Mouse (Mus musculus) embryo, embryonic 11.5 days (tissue): Measurements from ENCODE around the gene Msh6.
"Not testable (repeated sequence)": the region's sequence is repeated elsewhere in the genome, so short reads cannot be mapped to it uniquely, and the experiment has no call there.

Experiments
- DNase-seq: peaks from one replicate; pipeline ENCODE4 v3.0.0-alpha.2; 2012; ENCODE audit warnings: low read depth, low spot score

Msh6 gene

DNA sequence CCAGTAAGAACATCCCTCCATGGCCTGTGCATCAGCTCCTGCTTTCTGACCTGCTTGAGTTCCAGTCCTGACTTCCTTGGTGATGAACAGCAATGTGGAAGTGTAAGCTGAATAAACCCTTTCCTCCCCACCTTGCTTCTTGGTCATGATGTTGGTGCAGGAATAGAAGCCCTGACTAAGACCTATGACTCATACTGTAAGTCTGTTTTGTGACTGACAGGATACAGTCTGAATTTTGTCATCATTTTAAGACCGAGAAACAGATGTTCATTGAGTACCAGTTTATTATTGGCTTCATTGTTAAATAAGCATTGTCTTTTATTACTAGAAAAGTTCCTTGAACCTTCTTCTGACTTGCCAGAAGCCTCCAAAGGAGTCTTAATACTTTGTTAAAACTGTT, 4.8 kb downstream of the Msh6 start:
- DNase-seq, result not testable (repeated sequence)

DNA sequence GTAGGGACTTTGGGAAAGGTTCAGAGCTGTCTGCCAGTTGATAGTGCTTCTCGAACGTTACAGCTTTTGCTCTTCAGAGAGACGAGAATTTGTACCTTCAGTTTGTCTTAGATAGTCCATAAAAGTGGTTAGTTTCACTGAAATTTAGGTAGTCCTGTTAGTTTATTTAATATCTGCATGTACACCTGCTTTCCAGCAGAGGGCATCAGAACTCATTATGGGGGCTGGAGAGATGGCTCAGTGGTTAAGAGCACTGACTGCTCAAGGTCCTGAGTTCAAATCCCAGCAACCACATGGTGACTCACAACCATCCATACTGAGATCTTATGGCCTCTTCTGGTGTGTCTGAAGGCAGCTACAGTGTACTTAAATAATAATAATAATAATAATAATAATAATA, 7.2 kb downstream of the Msh6 start:
- no peak for DNase-seq

DNA sequence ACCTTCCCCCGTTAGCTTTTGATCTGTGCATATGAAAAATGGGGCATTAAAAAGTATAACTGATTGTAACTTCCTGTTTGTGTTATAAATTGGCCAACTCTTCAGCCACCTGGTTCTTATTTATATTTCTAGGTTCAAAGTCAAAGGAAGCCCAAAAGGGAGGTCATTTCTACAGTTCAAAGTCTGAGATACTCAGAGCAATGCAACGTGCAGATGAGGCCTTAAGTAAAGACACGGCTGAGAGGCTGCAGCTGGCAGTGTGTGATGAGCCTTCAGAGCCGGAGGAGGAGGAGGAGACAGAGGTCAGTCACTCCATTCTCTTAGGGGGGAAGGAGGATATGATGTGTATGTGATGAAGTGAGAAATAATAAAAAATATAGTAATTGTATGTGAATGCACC, 8.5 kb downstream of the Msh6 start:
- DNase-seq, result no peak

DNA sequence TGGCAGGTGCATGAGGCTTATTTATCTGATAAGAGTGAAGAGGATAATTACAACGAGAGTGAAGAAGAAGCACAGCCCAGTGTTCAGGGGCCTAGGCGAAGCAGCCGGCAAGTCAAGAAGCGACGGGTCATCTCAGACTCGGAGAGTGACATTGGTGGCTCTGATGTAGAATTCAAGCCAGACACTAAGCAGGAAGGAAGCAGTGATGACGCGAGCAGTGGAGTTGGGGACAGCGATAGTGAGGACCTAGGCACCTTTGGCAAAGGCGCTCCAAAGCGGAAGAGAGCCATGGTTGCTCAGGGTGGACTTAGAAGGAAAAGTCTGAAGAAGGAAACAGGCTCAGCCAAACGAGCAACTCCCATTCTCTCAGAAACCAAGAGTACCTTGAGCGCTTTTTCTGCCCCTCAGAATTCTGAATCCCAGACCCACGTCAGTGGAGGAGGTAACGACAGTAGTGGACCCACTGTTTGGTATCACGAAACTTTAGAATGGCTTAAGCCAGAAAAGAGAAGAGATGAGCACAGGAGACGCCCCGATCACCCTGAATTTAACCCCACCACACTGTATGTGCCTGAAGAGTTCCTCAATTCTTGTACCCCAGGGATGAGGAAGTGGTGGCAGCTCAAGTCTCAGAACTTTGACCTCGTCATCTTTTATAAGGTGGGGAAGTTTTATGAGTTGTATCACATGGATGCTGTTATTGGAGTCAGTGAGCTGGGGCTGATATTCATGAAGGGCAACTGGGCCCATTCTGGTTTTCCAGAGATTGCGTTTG, 9.8 kb downstream of the Msh6 start:
- no peak for DNase-seq

DNA sequence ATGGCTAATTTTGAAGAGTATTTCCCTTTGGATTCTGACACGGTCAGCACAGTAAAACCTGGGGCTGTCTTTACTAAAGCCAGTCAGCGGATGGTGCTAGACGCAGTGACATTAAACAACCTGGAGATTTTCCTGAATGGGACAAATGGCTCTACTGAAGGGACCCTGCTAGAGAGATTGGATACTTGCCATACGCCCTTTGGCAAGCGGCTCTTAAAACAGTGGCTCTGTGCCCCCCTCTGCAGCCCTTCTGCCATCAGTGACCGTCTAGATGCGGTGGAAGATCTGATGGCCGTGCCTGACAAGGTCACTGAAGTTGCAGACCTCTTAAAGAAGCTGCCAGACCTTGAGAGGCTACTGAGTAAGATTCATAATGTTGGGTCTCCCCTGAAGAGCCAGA, 11.1 kb downstream of the Msh6 start:
- DNase-seq, result no peak

DNA sequence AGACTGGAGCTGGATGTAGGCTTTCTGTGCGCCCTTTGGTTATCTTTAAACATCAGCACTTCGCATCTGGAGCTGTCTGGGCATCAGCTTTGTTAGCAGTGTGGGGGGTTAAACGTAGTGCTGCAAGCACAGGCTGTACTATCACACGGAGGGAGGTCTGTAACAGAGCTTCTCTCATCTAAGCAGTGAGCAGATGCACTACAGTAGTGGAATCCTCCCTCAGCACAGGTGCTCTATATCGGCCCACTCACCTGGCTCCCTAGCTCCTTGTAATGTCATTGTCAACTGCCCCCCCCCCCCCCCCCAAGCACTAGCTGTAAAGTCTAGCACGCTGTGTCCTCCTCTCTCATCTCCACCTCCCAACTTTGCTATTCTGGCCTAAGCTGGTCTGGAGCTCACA, 12.6 kb downstream of the Msh6 start:
- no peak for DNase-seq

DNA sequence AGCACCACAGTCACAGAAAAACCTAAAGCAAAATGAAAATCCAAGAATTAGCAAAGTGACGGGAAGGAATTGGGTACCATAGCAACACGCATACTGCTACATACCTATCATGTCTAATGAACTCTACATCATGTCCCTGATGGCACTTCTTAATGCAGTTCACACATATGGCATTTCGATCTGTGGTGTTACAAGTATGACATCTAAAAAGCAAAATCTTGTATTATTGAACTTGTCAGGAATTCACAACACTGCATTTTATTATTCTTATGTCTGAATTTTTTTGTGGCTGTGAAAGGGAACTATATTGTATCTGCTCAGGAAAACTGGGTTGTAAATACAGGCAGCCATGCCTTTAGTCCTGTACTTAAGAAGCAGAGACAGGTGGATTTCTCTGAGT, 17.3 kb downstream of the Msh6 start:
- no peak for DNase-seq

DNA sequence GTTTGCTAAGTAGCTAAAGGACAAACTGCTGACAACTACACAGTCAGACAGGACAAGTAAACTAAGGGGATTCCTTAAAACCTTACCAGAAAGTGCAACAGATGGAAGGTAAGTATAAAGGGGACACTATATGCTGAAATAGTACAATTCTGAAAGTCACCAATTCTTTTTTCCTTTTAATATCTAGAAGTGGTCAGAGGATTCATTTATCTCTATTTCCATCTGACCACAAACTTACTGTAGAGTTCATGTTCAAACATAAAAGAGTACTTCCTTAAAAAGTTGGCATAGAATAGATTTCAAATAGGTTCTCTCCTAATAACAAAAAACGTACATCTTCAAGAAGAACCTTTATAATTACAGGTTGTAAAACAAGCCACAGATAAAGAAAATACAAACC, 18.5 kb downstream of the Msh6 start:
- no peak for DNase-seq

DNA sequence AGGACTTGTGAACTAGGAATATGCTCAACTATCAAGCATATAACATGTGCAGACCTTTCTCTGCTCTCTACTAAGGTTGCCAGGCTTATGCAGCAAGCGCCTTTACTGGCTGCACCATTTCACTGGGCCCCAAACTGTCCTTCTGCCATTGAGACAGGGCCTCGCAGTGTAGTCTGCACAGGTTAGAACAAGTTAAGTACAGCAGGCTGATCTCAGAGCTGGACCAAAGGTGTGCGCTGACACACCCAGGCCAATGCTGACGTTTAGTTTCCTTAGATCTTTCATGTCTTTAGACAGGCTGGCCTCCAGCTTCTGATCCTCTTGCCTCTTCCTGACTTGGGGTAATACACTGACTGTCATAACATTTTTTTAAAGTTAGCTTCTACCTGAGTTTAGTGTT, 22.9 kb downstream of the Msh6 start:
- no peak for DNase-seq

DNA sequence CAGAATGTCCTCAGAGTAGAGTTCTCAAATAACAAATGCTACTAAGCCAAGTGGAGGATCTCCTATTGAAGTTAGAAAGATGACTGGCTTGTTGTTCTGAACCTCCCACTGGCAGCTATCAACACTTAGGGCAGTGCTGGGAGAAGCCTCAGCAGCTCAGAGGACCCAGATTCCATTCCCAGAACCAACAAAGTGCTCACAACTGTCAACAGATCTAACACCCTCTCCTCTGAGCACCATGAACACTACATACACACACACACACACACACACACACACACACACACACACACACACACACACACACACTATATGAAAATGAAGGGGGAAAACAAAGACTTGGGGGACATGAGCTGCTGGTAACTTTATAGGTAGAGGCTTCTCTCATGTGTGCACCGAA, 30.0 kb downstream of the Msh6 start:
- no peak for DNase-seq

DNA sequence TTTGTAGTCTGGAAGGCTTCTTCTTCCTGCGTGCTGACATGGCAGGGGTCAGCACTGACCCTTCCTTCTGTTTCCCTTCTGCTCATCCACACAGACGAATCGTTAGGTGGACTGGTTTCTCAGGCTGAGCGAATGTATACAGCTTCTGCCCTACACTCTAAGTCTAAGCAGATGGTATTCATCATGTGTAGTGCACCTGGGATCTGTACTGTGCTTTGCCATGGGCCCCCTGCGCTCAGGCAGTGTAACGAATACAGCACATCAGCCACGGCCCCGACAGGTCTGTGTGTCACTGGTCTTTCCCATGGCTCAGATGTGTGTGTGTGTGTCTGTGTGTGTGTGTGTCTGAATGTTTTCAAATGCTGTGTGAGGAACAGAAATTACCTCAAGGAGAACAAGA, 32.1 kb downstream of the Msh6 start:
- DNase-seq, result no peak

DNA sequence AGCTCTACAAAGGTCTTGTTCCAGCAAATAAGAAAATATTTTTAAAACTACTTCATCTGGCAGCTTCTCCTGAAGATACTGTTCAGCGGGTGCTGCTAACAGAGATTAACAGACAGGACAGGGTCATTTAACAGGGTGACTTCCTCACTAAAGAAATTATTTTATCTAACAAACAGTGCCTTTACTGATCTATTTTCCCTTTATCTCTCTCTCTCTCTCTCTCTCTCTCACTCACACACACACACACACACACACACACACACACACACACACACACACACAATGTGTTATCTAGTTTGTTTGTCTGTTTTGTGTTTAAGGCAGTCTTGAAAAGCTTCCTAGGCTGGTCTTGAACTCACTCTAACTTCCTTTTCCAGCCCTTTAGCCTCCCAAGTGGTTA, 39.6 kb downstream of the Msh6 start:
- DNase-seq, result no peak

DNA sequence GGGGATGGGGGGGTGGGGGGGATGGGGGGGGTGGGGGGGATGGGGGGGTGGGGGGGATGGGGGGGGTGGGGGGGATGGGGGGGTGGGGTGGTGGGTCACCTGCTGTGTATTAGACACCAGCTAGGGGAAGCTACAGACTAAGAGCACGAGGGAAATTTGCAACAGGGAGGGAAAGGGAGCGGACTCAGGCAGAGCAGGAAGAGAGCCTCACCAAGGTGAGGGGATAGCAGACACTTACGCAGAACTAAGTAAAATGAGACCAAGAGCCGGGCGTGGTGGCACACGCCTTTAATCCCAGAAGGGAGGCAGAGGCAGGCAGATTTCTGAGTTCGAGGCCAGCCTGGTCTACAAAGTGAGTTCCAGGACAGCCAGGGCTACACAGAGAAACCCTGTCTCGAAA, 41.2 kb downstream of the Msh6 start:
- not testable (repeated sequence) for DNase-seq

DNA sequence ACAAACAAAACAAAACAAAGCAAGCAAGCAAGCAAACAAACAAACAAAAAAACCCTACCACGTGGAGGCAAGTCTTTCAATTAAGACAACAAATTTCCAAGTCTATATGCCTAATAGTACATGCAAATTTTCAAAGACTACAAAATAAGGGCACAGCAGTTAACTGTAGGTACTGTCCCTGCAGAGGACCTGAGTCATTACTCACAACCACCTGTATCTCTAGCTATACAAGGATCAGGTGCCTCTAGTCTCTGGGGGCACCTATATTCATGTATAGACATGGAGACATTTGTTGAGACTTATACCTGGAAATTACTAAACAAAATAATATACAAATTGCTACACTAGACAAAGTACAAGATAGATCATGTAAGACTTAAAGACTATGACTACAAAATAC, 49.1 kb downstream of the Msh6 start:
- no peak for DNase-seq

DNA sequence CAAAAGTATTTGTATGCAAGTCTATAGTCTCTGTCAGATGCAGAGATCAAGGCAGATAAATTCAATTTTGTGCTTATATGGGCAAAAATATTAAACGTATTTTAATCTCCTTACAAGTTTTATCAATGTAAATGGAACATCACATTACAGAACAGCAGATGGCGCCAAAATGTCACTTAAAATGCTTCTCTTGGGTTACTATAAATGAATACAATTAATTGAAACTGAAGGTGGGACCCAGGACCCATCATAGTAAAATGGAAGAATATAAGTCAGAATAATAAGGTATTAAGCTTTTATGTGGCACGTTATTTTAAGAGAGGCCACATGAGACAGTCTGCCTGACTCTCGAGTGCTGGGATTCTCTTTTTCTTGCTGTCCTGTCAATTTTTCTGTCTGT, 50.4 kb downstream of the Msh6 start:
- peak; percentile 26 for DNase-seq

DNA sequence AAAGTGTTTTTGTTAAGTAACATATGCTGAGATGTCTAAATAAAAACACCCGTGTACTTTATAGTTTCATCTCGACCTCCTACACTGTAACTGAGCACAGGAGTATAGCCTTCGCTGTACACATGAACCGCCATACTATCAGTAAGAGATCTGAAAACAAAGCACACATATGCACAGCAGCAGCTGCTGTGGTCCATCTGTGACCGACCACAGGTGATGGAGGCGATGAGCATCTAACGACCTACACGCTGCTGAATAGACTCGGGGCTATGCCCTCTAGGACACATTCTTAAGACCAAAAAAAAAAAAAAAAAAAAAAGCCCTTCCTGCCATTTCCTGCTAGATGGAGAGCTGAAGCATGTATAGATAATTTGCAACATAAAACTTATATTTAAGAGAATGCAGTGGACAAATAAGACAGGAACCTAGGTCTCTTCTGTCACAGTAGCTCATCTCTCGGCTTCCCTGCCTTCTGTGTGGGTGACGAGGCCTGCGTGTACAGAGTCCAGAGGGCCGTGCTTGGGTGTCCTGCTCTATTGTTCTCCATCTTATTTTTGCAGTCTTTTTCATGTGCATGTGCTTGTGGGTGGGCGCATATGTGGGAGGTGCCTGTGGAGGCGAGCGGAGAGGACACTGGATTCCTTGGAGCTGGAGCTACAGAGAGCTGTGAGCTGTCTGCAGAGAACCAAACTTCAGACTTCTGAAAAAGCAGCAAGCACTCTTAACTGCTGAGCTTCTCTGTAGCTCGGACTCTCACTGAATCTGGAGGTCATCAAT, 54.5 kb downstream of the Msh6 start:
- no peak for DNase-seq

DNA sequence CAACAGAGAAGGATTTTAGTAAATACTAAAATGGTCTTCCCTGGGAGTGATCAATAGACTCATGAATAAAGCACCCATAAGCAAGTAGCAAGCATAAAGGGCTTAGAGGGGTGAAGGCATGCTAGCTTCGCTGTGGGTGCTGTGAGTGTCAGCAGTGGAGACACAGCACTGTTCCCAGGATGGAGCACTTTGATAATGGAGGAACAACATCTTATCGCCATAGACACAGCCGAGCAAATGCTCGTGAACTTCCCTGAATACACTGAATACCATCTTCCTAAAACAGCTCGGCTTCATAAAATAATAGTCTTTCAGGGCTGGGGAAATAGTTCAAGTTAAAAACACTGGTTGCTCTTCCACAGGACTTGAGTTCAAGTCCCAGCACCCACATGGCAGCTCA, 56.9 kb downstream of the Msh6 start:
- DNase-seq, result no peak

DNA sequence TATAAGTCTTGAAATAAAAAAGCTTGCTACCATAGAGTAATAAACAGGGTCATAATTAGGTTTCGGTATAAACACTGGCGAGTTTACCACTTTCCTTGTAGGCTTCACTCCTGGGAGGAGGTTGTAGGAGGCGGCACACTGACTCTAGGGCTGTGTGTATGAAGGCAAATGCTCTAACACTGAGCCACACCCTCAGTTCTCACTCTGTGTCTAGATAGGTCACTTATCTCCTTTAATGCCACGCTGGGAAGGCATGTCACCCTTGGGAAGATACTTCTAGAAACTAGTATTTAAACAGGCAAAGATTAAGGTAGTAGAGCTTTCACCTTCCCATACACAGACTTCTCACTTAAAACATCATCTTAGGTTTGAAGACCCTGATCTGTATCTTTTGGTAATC, 59.6 kb downstream of the Msh6 start:
- DNase-seq, result no peak
